Mouse (Mus musculus): Measurements from ENCODE around the gene Olfr750.

Gene Olfr750

DNA sequence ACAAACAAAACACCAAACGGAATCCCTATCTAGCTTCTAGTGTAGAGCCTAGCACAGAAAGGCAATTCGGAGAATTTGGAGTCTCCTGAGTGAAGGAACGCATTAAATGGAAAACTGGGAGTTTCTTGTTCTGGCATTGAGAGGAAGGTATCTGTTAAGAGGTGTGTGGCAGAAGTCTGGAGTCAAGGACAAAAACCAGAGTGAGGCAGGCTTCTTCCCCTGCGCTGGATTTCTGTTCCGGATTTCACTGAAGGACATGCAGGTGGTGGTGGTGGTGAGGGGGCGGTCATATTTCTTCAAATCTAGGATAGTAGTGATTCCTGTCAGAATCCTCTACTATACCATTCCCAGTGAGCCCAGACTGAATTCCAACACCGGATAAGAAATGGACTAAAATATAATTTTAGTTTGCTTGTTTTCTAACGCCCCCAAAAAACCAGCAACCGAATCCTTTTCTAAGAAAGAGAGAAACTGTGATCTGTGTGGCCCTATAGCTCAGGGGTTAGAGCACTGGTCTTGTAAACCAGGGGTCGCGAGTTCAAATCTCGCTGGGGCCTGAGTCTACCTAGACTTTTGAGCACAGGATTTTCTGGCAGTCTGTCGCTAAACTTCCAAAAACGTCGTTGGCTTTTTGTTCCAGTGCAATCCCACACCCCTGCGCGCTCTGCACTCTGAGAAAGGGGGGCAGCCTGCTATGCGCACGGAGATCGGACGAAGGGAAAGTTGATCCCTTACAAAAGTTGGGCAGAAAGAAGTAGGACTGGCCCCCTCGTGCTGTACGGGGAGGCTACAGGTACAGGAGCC lies 14.1 kb upstream of the Olfr750 start:
- DNase-seq (ENCODE audit: extremely low spot score, low read depth, low spot score), result no peak

DNA sequence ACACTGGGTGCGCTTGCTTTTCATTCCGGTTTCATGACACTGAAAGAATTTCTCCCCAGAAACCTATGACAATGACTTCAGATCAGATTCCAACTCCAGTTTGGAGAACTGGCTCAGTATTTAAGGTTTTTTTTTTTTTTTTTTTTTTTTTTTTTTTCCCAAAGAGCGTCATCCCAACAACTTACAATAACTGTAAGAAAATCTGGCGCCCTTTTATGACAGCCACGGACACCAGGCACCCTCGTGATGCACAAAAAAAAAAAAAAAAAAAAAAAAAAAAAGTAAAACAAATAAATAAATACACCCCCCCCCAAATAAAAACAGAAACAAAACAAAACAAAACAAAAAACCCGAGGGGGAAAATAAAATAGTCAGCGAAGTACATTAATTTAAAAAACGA lies 13.5 kb upstream of the Olfr750 start:
- DNase-seq (ENCODE audit: extremely low spot score, low read depth, low spot score), result no peak

DNA sequence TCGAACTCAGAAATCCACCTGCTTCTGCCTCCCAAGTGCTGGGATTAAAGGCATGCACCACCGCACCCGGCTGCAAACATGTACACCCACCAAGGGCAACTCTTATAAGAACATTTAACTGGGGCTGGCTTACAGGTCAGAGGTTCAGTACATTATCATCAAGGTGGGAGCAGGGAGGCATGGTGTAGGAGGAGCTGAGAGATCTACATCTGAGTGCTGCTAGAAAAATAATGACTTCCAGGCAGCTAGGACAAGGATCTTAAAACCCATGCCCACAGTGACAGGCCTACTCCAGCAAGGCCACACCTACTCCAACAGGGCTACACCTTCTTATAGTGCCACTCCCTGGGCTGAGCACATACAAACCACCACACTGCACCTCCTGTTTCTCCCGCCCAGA lies 11.7 kb upstream of the Olfr750 start:
- DNase-seq (ENCODE audit: extremely low spot score, low read depth, low spot score), result no peak

DNA sequence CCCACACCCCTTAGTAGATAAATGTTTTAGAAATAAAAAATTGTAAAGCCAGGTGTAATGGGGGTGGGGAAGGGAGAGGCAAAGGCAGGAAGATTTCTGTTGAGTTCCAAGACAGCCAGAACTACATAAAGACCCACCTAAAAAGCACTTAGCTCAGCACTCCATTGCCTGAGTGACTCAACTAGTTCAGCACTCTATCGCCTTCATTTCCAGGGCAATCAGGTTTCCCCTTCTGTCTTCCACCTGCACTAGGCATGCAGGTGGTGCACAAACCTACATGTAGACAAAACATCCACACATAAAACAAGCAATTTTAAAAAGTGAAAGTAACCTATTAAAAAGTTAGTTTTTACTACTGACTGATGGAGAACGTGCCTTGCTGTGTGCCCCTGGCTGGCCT lies 10.9 kb upstream of the Olfr750 start:
- DNase-seq (ENCODE audit: extremely low spot score, low read depth, low spot score), result no peak

DNA sequence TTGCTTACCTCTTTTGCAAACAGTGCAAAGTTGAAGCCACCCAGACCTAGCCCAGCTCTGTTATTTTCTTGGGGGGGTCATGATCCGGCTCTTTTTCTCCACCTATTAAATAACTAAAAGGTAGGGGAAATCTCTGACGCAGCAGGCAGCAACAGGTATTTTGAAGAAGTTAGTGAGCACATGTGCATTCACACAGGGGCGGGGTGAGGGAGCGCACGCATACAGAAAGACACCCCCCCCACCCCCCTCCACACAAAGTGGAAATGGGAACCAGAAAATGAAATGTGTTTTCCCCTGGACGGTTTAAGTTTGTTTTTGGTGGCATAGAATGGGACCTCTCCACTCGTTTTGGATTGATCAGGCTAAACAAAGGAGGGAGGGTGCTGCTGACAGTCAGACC lies 9.6 kb upstream of the Olfr750 start:
- no peak for DNase-seq (ENCODE audit: extremely low spot score, low read depth, low spot score)

DNA sequence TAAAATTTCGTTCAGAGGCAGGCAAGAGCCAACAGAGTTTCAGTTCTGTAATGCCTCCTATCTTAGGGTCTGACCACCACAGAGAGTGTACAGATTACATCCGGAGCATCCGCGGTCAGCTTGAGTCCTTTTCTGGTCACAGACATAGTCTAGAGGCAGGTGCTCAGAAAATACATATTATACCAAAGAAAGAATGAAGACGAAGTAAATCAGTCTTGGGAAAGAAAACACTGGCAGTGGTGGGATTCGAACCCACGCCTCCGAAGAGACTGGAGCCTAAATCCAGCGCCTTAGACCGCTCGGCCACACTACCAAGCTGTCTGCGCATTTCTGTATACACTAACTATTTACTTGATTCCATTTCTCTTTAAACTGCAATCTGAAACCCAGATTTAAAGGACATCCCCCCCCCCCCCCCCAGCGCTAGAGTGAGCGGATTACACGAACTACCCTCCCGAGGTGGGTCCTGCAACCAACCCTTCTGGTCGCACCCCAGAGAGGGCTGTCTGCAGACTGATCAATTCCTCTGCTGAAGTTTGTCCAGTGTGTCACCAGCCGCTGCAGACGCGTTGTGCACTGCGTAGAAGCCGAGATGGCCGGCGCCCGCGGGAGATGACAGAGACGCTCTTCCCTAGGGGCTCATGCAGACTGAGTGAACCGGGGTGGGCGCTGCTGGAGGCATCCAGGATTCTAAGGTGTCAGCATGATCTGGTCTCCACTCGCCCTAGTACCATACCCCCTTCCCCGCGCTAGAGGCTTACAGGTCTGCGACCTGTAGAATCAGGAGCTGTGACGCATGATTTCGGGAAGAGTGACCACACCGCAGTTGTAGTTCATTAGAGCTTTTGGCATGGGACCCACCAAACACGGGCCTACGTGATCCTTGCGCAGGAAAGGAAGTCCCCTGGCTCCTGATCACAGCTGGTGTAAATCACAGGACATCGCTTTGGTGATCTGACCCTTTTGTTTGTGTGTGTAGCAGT lies 8.7 kb upstream of the Olfr750 start:
- DNase-seq (ENCODE audit: extremely low spot score, low read depth, low spot score), result no peak

DNA sequence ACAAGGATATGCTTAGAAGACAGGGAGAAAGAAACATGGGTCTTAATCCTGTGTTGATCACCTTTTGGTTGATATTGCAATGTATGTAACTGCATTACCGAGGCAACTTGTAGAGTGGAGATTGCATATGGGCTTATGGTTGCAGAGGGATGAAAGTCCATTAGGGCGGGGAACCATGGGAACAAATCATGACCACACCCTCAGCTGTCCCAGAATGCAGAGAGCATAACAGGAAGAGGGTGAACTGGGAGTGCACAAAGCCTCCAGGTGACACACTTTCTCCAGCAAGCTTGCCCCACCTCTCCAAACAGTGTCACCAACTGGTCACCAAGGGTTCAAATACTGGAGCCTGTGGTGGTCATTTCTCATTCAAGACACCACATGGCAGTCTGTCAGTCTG lies 6.8 kb upstream of the Olfr750 start:
- no peak for DNase-seq (ENCODE audit: extremely low spot score, low read depth, low spot score)

DNA sequence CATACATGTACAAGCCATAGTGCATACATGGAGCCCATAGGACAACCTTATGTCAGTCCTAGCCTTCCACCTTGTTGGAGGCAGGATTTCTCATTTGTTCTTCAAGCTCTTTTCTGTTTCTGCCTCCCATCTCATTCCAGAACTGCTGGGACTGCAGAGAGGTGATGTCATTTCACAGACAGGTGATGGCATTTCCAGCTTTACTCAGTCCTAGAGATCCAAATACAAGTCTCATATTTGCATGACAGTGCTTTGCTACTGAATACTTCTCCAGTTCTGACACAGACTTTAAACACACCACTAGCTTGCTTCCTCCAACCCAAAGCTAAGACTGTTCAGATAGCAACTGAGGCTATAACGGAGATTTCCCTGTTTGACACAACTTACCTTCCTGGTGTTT lies 4.9 kb upstream of the Olfr750 start:
- DNase-seq (ENCODE audit: extremely low spot score, low read depth, low spot score), result no peak

DNA sequence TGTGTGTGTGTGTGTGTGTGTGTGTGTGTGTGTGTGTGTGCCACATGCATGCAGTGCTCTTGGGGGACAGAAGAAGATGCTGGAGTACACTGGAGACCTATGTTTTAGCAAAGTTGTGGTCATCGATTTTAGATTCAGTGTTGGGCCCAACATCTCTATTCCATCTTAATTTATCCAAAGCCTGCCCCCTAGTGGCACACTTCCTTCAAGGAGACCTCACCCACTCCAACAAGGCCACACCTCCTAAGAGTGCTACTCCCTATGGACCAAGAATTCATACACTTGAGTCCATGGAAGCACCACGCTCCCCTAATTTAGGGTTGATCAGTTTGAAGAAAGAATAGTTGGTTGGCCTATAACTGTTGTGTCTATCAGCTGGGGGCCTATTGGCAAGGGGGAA lies 4.6 kb downstream of the Olfr750 start:
- DNase-seq (ENCODE audit: extremely low spot score, low read depth, low spot score), result no peak

DNA sequence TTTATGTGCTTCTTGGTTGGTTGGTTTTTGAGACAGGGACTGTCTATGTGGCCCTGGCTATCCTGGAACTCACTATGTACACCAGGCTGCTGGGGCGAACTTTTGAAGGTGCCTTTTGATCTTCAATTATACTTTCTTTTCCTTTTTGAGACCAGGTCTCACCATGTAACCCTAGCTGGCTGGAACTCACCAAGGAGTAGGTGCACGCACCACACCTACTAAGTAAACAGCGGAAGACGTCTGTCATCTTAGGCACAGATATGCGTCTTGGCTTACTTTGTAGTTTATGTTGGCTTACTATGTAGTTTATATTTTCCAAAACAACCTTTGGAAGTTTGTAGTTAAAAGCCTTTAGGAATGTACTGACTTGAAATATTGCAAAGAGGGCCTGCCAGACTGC lies 5.3 kb downstream of the Olfr750 start:
- DNase-seq (ENCODE audit: extremely low spot score, low read depth, low spot score), result no peak

DNA sequence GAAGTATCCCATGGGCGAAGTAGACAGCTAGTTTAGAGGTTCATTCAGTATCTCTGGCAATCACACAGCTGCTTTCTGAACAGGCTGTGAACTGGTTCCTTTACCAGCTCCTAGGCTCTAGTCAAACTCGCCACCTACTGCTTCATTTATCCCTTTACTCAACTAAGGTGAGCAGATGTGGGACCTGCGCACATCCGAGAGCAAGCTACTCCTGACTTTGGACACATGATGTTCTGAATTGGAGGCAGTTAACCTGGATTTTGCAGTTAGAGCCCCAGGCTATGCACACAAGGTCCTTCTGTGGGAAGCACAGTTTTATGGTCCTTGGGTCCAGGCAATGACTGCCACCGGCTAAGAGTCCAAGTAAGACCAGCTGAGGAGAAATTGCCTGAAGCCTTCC lies 13.5 kb downstream of the Olfr750 start:
- no peak for DNase-seq (ENCODE audit: extremely low spot score, low read depth, low spot score)

DNA sequence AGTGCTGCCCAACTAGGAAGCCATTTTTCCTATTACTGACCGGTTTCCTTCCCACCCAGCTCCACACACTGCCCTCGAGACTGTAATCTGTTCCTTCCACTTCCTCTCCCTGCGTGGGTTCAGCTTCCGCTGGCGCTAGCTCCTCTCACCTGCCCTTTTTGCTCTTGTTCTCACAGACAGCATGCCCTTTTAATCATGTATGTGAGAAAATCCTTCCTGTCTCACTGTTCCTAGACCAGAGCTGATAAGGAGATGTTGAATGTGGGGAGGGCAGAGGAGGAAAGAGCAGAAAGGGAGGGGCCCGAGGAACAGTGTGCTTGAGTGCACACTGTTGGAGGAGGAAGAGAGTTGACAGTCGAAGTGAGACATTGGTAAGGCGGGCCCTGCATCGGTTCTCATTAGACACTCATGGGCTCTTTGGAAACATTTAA lies 16.8 kb downstream of the Olfr750 start, which contains the start of gene Rnase12:
TSS of gene Rnase12 (minus strand) at position 261 of the 431 bp plus-strand sequence.
- no peak for DNase-seq (ENCODE audit: extremely low spot score, low read depth, low spot score)

DNA sequence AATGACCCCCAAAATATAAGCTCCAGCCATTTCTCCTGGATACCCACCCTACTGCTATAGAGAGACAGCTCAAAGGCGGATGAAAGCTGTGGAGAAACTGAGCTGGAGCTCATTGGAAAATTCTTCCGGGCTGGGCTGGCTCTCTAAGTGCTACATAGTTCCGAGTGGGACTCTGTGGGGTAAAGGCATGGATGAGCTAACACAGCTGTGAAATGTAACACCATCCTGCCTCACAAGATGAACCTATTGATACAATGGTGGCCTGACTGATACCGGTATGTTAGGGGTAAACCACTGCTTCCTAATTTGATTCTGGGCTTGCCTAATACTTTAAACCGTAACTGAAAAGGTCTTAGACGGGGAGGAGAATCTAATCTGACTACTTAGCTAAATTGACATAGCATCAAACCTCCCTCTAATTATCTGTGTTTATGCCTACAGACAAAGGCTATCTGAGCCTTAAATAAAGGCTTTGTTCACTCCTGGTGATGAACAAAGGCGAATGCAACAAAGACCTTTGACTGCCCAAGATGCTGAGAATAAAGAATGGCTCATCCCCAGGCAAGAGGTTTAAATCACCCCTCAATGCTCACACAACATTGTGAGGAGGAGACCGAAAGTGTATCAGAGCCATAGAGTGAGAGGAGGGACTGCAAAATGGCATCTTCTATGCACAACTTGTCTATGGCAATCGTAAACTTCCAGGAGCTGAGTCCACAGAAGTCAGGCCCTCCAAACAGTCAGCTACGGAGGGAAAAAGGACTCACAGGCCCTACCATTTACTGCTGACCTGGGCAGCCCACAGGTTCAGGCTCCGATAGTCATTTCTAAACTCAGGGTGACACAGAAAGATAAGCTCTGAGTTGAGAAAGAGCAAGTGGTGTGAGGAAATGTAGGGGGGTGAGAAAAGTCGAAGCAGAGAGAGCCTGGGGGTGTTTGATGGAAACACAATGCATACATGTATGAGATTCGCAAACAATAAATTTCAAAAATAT lies 19.7 kb downstream of the Olfr750 start:
- DNase-seq (ENCODE audit: extremely low spot score, low read depth, low spot score), result no peak

DNA sequence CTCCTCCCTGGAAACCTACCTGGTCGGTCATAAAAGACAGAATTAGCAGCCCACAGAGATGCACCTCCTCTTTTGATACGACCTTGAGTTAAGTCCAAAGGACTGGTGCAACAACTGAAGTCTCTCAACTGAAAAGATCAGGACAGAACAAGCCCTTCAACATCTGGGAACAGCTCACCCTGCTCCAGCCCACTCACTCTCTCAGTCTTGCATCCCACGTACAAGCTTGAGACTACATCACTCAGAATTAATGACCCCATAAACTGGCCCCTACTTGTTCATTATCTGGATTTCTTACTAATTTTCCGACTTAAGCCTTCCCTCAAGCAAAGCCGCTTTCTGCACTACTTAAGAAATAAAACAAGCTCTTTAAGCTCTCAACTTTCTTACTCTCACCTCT lies 21.1 kb downstream of the Olfr750 start:
- no peak for DNase-seq (ENCODE audit: extremely low spot score, low read depth, low spot score)

DNA sequence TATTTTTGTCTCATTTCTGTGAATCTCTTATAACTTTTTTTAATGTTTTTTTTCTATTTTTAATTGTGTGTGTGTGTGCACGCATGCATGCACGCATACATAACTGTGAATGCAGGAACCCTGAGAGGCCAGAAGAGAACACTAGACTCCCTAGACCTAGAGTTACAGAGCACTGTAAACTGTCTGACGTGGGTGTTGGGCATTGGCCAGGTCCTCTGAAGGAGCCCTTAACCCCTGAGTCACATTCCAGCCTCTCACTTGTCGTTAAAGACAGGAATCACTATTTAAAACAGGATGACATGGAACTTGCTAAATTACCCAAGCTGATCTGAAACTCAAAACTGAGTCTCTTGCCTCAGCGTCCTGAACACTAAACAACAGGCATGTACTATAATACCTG lies 22.3 kb downstream of the Olfr750 start:
- no peak for DNase-seq (ENCODE audit: extremely low spot score, low read depth, low spot score)

DNA sequence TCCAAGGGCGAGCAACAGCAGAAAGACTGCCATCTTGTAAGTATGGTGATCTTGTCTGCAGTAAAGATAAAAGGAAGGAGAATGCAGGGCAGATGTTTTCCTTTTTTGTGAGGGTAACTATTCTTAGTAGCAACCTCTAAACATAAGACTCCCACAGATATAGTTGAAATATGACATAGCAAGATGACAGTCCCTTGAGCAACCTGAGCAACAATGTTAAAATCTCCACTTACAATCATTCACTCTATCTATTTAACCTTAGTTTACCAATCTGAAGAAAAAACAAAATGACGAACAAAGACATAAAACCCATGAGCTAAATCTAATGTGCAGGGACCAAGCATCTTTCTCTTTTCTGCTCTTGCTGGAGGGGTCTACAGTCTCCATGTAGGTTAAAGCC lies 24.2 kb downstream of the Olfr750 start, which contains the start of gene Rnase11:
TSS of gene Rnase11 (minus strand) at position 101 of the 400 bp plus-strand sequence.
- DNase-seq (ENCODE audit: extremely low spot score, low read depth, low spot score), result no peak

DNA sequence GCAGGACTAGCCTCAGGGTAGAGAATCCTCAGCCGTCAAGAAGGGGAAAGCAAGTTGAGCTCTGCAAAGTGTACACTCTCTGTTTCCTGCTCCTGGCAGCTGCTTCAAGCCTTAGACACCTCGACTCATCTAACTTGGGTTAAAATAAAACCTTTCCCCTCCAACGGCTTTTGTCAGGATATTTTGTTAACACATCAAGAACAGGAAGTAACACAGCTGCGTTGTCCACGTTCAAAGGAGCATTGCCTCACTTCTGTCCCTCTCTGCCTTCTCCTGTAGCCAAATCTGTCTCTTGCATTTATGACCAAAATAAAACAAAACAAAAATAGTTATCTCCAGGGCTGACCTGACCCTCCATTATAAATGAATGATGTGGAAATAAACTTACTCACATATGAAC lies 26.4 kb downstream of the Olfr750 start:
- no peak for DNase-seq (ENCODE audit: extremely low spot score, low read depth, low spot score)

DNA sequence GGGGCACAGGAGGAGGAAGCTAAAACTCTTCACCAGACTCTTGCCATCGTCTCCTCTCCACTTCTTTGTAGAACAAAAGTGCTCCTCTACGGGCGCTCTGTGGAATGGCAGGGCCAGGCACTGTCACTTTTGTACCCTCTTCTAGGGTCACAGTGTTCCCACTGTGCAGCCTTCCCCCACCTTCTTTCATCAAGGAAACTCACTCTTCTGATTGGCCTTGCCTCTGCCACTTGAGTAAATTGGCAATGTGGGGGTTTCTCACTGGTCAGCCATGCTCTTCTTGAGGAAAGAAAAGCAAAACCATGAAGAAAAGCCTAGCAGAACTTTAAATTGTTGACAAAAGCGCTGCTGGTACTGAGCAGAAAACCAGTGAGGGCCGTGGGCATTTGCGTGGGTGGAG lies 32.5 kb downstream of the Olfr750 start, which contains the start of gene Rnase9:
TSS of gene Rnase9 (minus strand) at position 101 of the 400 bp plus-strand sequence.
- DNase-seq (ENCODE audit: extremely low spot score, low read depth, low spot score), result no peak

DNA sequence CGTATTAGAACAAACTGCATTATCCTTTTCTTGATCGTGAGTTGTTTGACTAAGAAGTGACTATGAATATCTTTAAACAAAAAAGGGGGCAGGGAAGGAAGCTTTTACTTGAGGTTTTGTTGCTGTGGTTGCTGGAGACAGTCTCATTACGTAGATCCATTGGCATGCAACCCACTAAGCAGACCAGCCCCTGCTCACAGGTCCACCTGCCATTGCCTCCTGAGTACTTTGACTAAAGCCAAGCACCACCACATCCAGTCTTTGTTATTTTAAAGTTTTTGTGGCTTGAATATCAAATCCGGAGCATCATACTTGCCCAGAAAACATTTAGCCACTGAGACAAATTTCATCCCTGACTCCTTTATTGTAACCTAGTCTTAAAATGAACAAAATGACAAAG lies 38.0 kb downstream of the Olfr750 start:
- no peak for DNase-seq (ENCODE audit: extremely low spot score, low read depth, low spot score)

DNA sequence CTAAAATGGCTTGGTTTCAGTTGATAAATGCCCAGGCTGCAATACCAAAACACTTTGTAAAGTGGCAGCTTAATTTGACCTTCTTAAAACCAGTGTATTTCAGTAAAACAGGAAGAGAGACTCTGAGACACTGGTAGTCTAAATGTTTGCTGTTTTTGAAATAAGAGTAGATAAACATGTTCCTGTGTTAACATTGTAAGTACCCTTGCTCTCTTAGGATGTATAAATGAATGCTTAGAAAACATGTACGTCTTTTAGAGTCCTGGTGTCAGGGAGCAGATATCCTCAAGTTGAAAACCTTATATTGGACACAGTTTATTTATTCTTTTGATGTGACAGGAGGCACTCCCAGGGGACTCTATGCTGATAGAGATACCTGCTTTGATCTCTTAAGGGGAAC lies 39.0 kb downstream of the Olfr750 start:
- no peak for DNase-seq (ENCODE audit: extremely low spot score, low read depth, low spot score)
